8 mouse cellular contexts compared by ENCODE assay signal in genomic region chr7:142663931-142664421, GRCm38 (mm10). TPM values are rescaled to one million over a fixed set of nuclear protein-coding genes. Genes with fewer than 3 reads are reported as not detected.
DNase-seq lines count a peak whose midpoint lies in the region; ATAC-seq and TF ChIP-seq lines count a peak whose summit lies in the region.

No protein-coding gene starts in this region.

- H3K4me2 ChIP-seq in lung, embryonic 14.5 days: peak overlapping the region; percentile 73
- peak overlapping the region; percentile 34; the same call in 1 of the 2 replicates for H3K4me2 ChIP-seq in forebrain, embryonic 11.5 days (ENCODE audit: low read depth, low read length, severe bottlenecking)
- peak overlapping the region; percentile 58 for H3K4me2 ChIP-seq in intestine, embryonic 15.5 days (replicated peaks)
- H3K4me2 ChIP-seq in neural tube, embryonic 14.5 days (ENCODE audit: low read depth, low read length): peak overlapping the region; percentile 29; the same call in 1 of the 2 replicates

- H3K4me3 ChIP-seq in lung, embryonic 14.5 days (ENCODE audit: low read depth, low read length): peak overlapping the region; percentile 40
- peak overlapping the region; percentile 7; the same call in 1 of the 2 replicates for H3K4me3 ChIP-seq in forebrain, embryonic 11.5 days (ENCODE audit: low read depth, low read length)
- peak overlapping the region; percentile 40 for H3K4me3 ChIP-seq in intestine, embryonic 15.5 days (replicated peaks)
- H3K4me3 ChIP-seq in neural tube, embryonic 14.5 days (ENCODE audit: low read depth, low read length): no peak overlapping the region
- no peak overlapping the region for H3K4me3 ChIP-seq in cerebellum, adult 2 months (replicated peaks; ENCODE audit: insufficient read depth, low read depth, low read length)

- TF ChIP-seq CTCF in lung, embryonic 14.5 days (IDR thresholded peaks at IDR 0.05; ENCODE audit: low read depth): no peak
- TF ChIP-seq CTCF in cerebellum, adult 2 months (IDR thresholded peaks at IDR 0.05; ENCODE audit: borderline replicate concordance, insufficient read depth, low read depth, low read length): no peak

- 0 out of 2 replicates have a peak overlapping the region, but pooled peaks have one; percentile 6 for H3K27ac ChIP-seq in lung, embryonic 14.5 days (ENCODE audit: low read depth)
- no peak overlapping the region for H3K27ac ChIP-seq in forebrain, embryonic 11.5 days (ENCODE audit: low read depth, low read length)
- H3K27ac ChIP-seq in intestine, embryonic 15.5 days: peak overlapping the region; percentile 67
- no peak overlapping the region for H3K27ac ChIP-seq in neural tube, embryonic 14.5 days (ENCODE audit: low read depth, low read length)
- no peak overlapping the region for H3K27ac ChIP-seq in cerebellum, adult 2 months (ENCODE audit: insufficient read depth, low read length)

- H3K9ac ChIP-seq in lung, embryonic 14.5 days: peak overlapping the region; percentile 57
- no peak overlapping the region; the same call in 1 of the 2 replicates for H3K9ac ChIP-seq in forebrain, embryonic 11.5 days (ENCODE audit: low read length)
- H3K9ac ChIP-seq in intestine, embryonic 15.5 days: peak overlapping the region; percentile 59
- peak overlapping the region; percentile 21; the same call in 1 of the 2 replicates for H3K9ac ChIP-seq in neural tube, embryonic 14.5 days (replicated peaks; ENCODE audit: low read depth, low read length)

- peak; percentile 64 for DNase-seq in lung, embryonic 14.5 days
- no peak for DNase-seq in lung, adult 18-20 months
- peak; percentile 70 for DNase-seq in forebrain, embryonic 11.5 days (ENCODE audit: low spot score)
- DNase-seq in cerebellum, adult 2 months: no peak
- no peak for DNase-seq in thymus, adult 18-20 months
- DNase-seq in c-Kit-positive CD71-positive TER-119-positive erythroid progenitor cells, embryonic 14.5 days (ENCODE audit: low spot score): no peak

- 0 out of 2 replicates have a peak, but pooled peaks cover 6% of the 10 kb centered on the region for H3K36me3 ChIP-seq in lung, embryonic 14.5 days (ENCODE audit: insufficient read depth)
- H3K36me3 ChIP-seq in forebrain, embryonic 11.5 days (ENCODE audit: control insufficient read depth, insufficient read depth, low read length): no peaks in the 10 kb centered on the region
- H3K36me3 ChIP-seq in intestine, embryonic 15.5 days: peaks cover 2% of the 10 kb centered on the region; the same call in 1 of the 2 replicates
- no peaks in the 10 kb centered on the region for H3K36me3 ChIP-seq in neural tube, embryonic 14.5 days (ENCODE audit: control insufficient read depth, insufficient read depth, low read length)

- no peaks in the 10 kb centered on the region for H3K4me1 ChIP-seq in lung, embryonic 14.5 days (ENCODE audit: insufficient read depth)
- H3K4me1 ChIP-seq in forebrain, embryonic 11.5 days (replicated peaks; ENCODE audit: control insufficient read depth, insufficient read depth, low read length): peaks cover 3% of the 10 kb centered on the region
- peaks cover 22% of the 10 kb centered on the region; the same call in 1 of the 2 replicates for H3K4me1 ChIP-seq in intestine, embryonic 15.5 days (replicated peaks)
- H3K4me1 ChIP-seq in neural tube, embryonic 14.5 days (ENCODE audit: control insufficient read depth, insufficient read depth, low read length): peaks cover 12% of the 10 kb centered on the region; the same call in 1 of the 2 replicates
- H3K4me1 ChIP-seq in cerebellum, adult 2 months (ENCODE audit: control insufficient read depth, insufficient read depth, low read length): no peaks in the 10 kb centered on the region; the same call in 1 of the 2 replicates

- no peak for ATAC-seq in lung, embryonic 14.5 days (ENCODE audit: insufficient read depth)
- no peak for ATAC-seq in forebrain, embryonic 11.5 days (replicated peaks; ENCODE audit: low FRiP score)
- ATAC-seq in intestine, embryonic 15.5 days: no peak
- no peak for ATAC-seq in neural tube, embryonic 14.5 days (ENCODE audit: low read depth)

- H3K9me3 ChIP-seq in lung, embryonic 14.5 days (ENCODE audit: low read depth, low read length): no peaks in the 10 kb centered on the region
- H3K9me3 ChIP-seq in forebrain, embryonic 11.5 days (ENCODE audit: control insufficient read depth, low read length): no peaks in the 10 kb centered on the region
- H3K9me3 ChIP-seq in intestine, embryonic 15.5 days: no peaks in the 10 kb centered on the region
- H3K9me3 ChIP-seq in neural tube, embryonic 14.5 days (ENCODE audit: control insufficient read depth, low read length): no peaks in the 10 kb centered on the region

- H3K27me3 ChIP-seq in lung, embryonic 14.5 days (ENCODE audit: insufficient read depth, low read length): peaks cover 71% of the 10 kb centered on the region
- peaks cover 75% of the 10 kb centered on the region for H3K27me3 ChIP-seq in forebrain, embryonic 11.5 days (ENCODE audit: control insufficient read depth, insufficient read depth, low read length)
- H3K27me3 ChIP-seq in intestine, embryonic 15.5 days (replicated peaks): peaks cover 64% of the 10 kb centered on the region
- H3K27me3 ChIP-seq in neural tube, embryonic 14.5 days (ENCODE audit: control insufficient read depth, insufficient read depth, low read length): peaks cover 50% of the 10 kb centered on the region
- H3K27me3 ChIP-seq in cerebellum, adult 2 months (ENCODE audit: control insufficient read depth, insufficient read depth, low read length): peaks cover 3% of the 10 kb centered on the region; the same call in 1 of the 2 replicates

- TF ChIP-seq POLR2A in cerebellum, adult 2 months (IDR thresholded peaks at IDR 0.05; ENCODE audit: borderline replicate concordance, insufficient read depth, low read length): no peak

- WGBS in lung, embryonic 14.5 days: 1% methylated on average over 53 of the region's 53 CpGs
- under 1% methylated on average over 52 of the region's 53 CpGs for WGBS in forebrain, embryonic 11.5 days
- under 1% methylated on average over 53 of the region's 53 CpGs for WGBS in intestine, embryonic 15.5 days
- under 1% methylated on average over 51 of the region's 53 CpGs for WGBS in neural tube, embryonic 14.5 days
- 3% methylated on average over 53 of the region's 53 CpGs for WGBS in cerebellum, adult 2 months

RNA-seq across cellular contexts. Expression of gene Igf2, which starts 2.6 kb away (rescaled TPM):
- 437 and 452 TPM in 2 replicates for polyA plus RNA-seq in lung, embryonic 14.5 days (2014; fragmentation: Nextera tagmentation; extraction: Ambion mirVana)
- 121 and 141 TPM in 2 replicates for polyA plus RNA-seq in forebrain, embryonic 11.5 days (2014; fragmentation: Nextera tagmentation; extraction: Ambion mirVana)
- polyA plus RNA-seq in intestine, embryonic 15.5 days (2015; fragmentation: Nextera tagmentation; extraction: Ambion mirVana): 958 and 978 TPM in 2 replicates
- polyA plus RNA-seq in neural tube, embryonic 14.5 days (2014; fragmentation: Nextera tagmentation; extraction: Ambion mirVana): 24.6 and 171 TPM in 2 replicates
- 67.2 and 99.9 TPM in 2 replicates for polyA plus RNA-seq in cerebellum, adult 2 months (2012; rRNA removed)

RNA-seq across cellular contexts. Expression of gene Gm49394, which starts 5.8 kb away (rescaled TPM):
- not detected in 2 replicates for polyA plus RNA-seq in lung, embryonic 14.5 days (2014; fragmentation: Nextera tagmentation; extraction: Ambion mirVana)
- polyA plus RNA-seq in forebrain, embryonic 11.5 days (2014; fragmentation: Nextera tagmentation; extraction: Ambion mirVana): not detected in 2 replicates
- 1.0 and 1.4 TPM in 2 replicates for polyA plus RNA-seq in intestine, embryonic 15.5 days (2015; fragmentation: Nextera tagmentation; extraction: Ambion mirVana)
- not detected in 2 replicates for polyA plus RNA-seq in neural tube, embryonic 14.5 days (2014; fragmentation: Nextera tagmentation; extraction: Ambion mirVana)
- polyA plus RNA-seq in cerebellum, adult 2 months (2012; rRNA removed): 0.02 TPM in 1 of 2 replicates, not detected in the other

Comparison
In these comparisons a context has a peak if more than half of its experiments do, and no peak if none do; other contexts are left out.
1. DNase-seq: peak in lung, embryonic 14.5 days (single experiment) and forebrain, embryonic 11.5 days (single experiment); none in lung, adult 18-20 months (0 of 2), cerebellum, adult 2 months (0 of 2), thymus, adult 18-20 months (0 of 2) and c-Kit-positive CD71-positive TER-119-positive erythroid progenitor cells, embryonic 14.5 days (single experiment).
2. H3K27ac ChIP-seq: peak in lung, embryonic 14.5 days (single experiment) and intestine, embryonic 15.5 days (single experiment); none in forebrain, embryonic 11.5 days (single experiment), neural tube, embryonic 14.5 days (single experiment) and cerebellum, adult 2 months (single experiment).
3. H3K4me3 ChIP-seq: peak in lung, embryonic 14.5 days (single experiment), forebrain, embryonic 11.5 days (single experiment) and intestine, embryonic 15.5 days (single experiment); none in neural tube, embryonic 14.5 days (single experiment) and cerebellum, adult 2 months (single experiment).
4. Peak in every context shown above with its lines, with median percentiles within 50 percentile points of each other: H3K4me2 ChIP-seq.